Mouse (Mus musculus): ENCODE results near the gene Ppp1r11. TPM values are rescaled to one million over a fixed set of nuclear protein-coding genes. Genes with fewer than 3 reads are reported as not detected.

The Ppp1r11 gene
- total and polyA plus RNA-seq, 3 experiments = 113 to 247 (median 113) TPM

DNA sequence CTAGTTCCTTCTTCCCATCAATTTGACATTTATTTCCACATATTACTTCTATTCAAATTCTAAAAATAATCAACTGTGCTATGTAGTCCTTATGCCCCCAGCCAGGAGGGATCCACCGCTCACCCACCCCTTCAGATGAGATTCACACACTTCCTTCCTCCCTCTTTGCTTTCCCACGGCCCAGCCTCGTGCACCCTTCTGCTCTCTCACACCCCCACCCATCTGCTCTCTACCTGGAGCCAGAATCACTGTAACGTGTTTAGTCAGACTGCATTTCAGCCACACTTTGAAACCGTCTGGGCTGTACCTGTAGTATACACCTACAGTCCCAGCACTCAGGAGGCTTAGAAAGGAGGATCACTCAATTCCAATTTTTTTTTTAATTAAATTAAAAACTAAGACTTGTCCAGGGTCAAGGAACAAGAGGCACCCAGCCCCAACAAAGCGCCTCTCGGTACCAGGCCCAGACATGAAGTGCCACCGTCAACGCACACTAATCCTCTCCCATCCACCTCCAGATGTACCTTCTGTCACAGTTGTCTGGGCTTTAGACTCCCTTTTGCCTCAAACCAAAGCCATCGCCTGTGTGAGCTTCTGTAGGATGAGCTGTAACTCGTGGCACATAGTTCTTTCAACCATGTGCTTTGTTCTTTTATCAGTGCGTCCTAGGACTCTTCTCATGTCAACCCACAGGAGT, 22.2 kb downstream of the Ppp1r11 start:
- no peaks in the 10 kb centered on the region for H3K36me3 ChIP-seq (replicated peaks)
- no peak overlapping the region for H3K4me3 ChIP-seq (ENCODE audit: low read depth, low read length)
- ATAC-seq (ENCODE audit: extremely low read depth, insufficient number of reproducible peaks, low FRiP score, poor library complexity, severe bottlenecking) (no peak), DNase-seq (ENCODE audit: low spot score) (no peak)
- TF ChIP-seq CTCF (IDR thresholded peaks at IDR 0.05; ENCODE audit: low read depth, low read length) = no peak
- no peak for TF ChIP-seq TAL1 (conservative IDR thresholded peaks at IDR 0.05; ENCODE audit: low read depth, low read length)
- TF ChIP-seq POLR2AphosphoS5 (IDR thresholded peaks at IDR 0.05; ENCODE audit: insufficient replicate concordance, low read depth, low read length) = no peak
- no peak for TF ChIP-seq GATA1 (IDR thresholded peaks at IDR 0.05; ENCODE audit: borderline replicate concordance, low read length)
- no peak for TF ChIP-seq GATA2 (IDR thresholded peaks at IDR 0.05; ENCODE audit: borderline replicate concordance, low read depth, low read length)
- H3K9me3 ChIP-seq (replicated peaks) = no peaks in the 10 kb centered on the region
- H3K4me1 ChIP-seq (ENCODE audit: insufficient read depth, low read depth, low read length) = no peaks in the 10 kb centered on the region
- H3K27me3 ChIP-seq (ENCODE audit: insufficient read depth, low read length) = peaks cover 3% of the 10 kb centered on the region; the same call in 1 of the 2 replicates

GRCm38 (mm10) chr17:36927496-36928120, 23.9 kb downstream of the Ppp1r11 start:
- no peak for TF ChIP-seq TAL1 (conservative IDR thresholded peaks at IDR 0.05; ENCODE audit: low read depth, low read length)
- TF ChIP-seq POLR2AphosphoS5 (IDR thresholded peaks at IDR 0.05; ENCODE audit: insufficient replicate concordance, low read depth, low read length) = no peak
- no peak for TF ChIP-seq GATA2 (IDR thresholded peaks at IDR 0.05; ENCODE audit: borderline replicate concordance, low read depth, low read length)
- TF ChIP-seq GATA1 (IDR thresholded peaks at IDR 0.05; ENCODE audit: borderline replicate concordance, low read length) = no peak
- no peak for TF ChIP-seq CTCF (IDR thresholded peaks at IDR 0.05; ENCODE audit: low read depth, low read length)
- ATAC-seq (ENCODE audit: extremely low read depth, insufficient number of reproducible peaks, low FRiP score, poor library complexity, severe bottlenecking) (no peak), DNase-seq (ENCODE audit: low spot score) (no peak)

GRCm38 (mm10) chr17:36923491-36923890, 28.1 kb downstream of the Ppp1r11 start:
- Histone ChIP-seq H3K4me3 (ENCODE audit: low read depth, low read length) (no peak overlapping the region), H3K9me3 (replicated peaks) (no peaks in the 10 kb centered on the region), H3K4me1 (ENCODE audit: insufficient read depth, low read depth, low read length) (peaks cover 3% of the 10 kb centered on the region; the same call in 1 of the 2 replicates), H3K27me3 (ENCODE audit: insufficient read depth, low read length) (no peaks in the 10 kb centered on the region), H3K36me3 (replicated peaks) (no peaks in the 10 kb centered on the region)
- TF ChIP-seq GATA1 (IDR thresholded peaks at IDR 0.05; ENCODE audit: borderline replicate concordance, low read length) = no peak
- no peak for TF ChIP-seq TAL1 (conservative IDR thresholded peaks at IDR 0.05; ENCODE audit: low read depth, low read length)
- no peak for TF ChIP-seq POLR2AphosphoS5 (IDR thresholded peaks at IDR 0.05; ENCODE audit: insufficient replicate concordance, low read depth, low read length)
- TF ChIP-seq CTCF (IDR thresholded peaks at IDR 0.05; ENCODE audit: low read depth, low read length) = no peak
- TF ChIP-seq GATA2 (IDR thresholded peaks at IDR 0.05; ENCODE audit: borderline replicate concordance, low read depth, low read length) = no peak
- no peak for DNase-seq (ENCODE audit: low spot score)
- ATAC-seq (ENCODE audit: extremely low read depth, insufficient number of reproducible peaks, low FRiP score, poor library complexity, severe bottlenecking) = no peak

More at GRCm38 (mm10) chr17:36927496-36928120, 23.9 kb downstream of the Ppp1r11 start:
- Histone ChIP-seq H3K27me3 (ENCODE audit: insufficient read depth, low read length) (peaks cover 3% of the 10 kb centered on the region; the same call in 1 of the 2 replicates), H3K9me3 (replicated peaks) (no peaks in the 10 kb centered on the region), H3K4me3 (ENCODE audit: low read depth, low read length) (no peak overlapping the region), H3K36me3 (replicated peaks) (no peaks in the 10 kb centered on the region), H3K4me1 (ENCODE audit: insufficient read depth, low read depth, low read length) (no peaks in the 10 kb centered on the region)

DNA sequence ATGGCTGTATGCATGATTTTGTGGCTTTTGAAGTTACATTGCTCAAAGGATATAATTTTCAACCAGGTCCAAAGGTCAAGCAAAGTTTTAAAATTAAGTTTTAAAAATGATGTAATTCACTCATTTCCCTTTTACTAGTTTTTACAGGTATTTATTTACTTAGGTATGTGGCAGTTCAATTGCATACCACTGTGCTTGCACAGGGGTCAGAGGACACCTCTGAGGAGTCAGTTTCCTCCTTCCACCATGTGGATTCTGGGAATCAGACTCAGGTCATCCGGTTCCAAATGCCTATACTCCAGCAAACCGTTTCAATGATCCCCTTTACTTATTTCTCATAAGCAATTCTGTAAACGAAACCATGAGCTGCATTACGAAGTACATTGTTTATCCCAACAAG, 28.8 kb downstream of the Ppp1r11 start:
- ATAC-seq (ENCODE audit: extremely low read depth, insufficient number of reproducible peaks, low FRiP score, poor library complexity, severe bottlenecking) (no peak), DNase-seq (ENCODE audit: low spot score) (no peak)
- no peaks in the 10 kb centered on the region for H3K9me3 ChIP-seq (replicated peaks)
- H3K27me3 ChIP-seq (ENCODE audit: insufficient read depth, low read length) = no peaks in the 10 kb centered on the region
- H3K36me3 ChIP-seq (replicated peaks) = no peaks in the 10 kb centered on the region
- TF ChIP-seq GATA2 (IDR thresholded peaks at IDR 0.05; ENCODE audit: borderline replicate concordance, low read depth, low read length) = no peak
- no peak overlapping the region for H3K4me3 ChIP-seq (ENCODE audit: low read depth, low read length)
- peaks cover 3% of the 10 kb centered on the region; the same call in 1 of the 2 replicates for H3K4me1 ChIP-seq (ENCODE audit: insufficient read depth, low read depth, low read length)

GRCm38 (mm10) chr17:36920239-36920638, 31.3 kb downstream of the Ppp1r11 start:
- TF ChIP-seq TAL1 (conservative IDR thresholded peaks at IDR 0.05; ENCODE audit: low read depth, low read length) (no peak), POLR2AphosphoS5 (IDR thresholded peaks at IDR 0.05; ENCODE audit: insufficient replicate concordance, low read depth, low read length) (no peak), CTCF (IDR thresholded peaks at IDR 0.05; ENCODE audit: low read depth, low read length) (no peak), GATA2 (IDR thresholded peaks at IDR 0.05; ENCODE audit: borderline replicate concordance, low read depth, low read length) (no peak)
- ATAC-seq (ENCODE audit: extremely low read depth, insufficient number of reproducible peaks, low FRiP score, poor library complexity, severe bottlenecking) (no peak), DNase-seq (ENCODE audit: low spot score) (no peak)
- Histone ChIP-seq H3K4me3 (ENCODE audit: low read depth, low read length) (no peak overlapping the region), H3K9me3 (replicated peaks) (no peaks in the 10 kb centered on the region), H3K4me1 (ENCODE audit: insufficient read depth, low read depth, low read length) (peaks cover 3% of the 10 kb centered on the region; the same call in 1 of the 2 replicates), H3K27me3 (ENCODE audit: insufficient read depth, low read length) (no peaks in the 10 kb centered on the region), H3K36me3 (replicated peaks) (no peaks in the 10 kb centered on the region)

DNA sequence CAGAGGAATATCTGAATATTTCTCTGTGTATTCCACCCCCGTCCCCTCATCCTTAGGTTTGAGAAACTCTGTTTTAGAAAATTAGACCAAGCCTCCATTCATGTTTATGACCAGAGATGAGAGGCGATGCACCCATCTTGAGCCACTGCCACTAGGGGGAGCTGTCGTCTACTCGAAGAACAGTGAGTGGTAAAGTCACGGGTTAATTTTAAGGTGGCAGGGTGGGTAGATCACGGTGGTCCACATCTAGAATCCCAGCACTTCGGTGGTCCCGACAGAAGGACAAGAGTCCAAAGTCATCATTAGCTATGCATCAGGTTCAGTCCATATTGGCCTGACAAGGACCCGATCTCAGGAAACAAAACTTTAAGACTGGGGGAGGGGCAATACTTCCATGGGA, 36.5 kb downstream of the Ppp1r11 start:
- no peak for DNase-seq (ENCODE audit: low spot score)
- Histone ChIP-seq H3K36me3 (replicated peaks) (no peaks in the 10 kb centered on the region), H3K9me3 (replicated peaks) (no peaks in the 10 kb centered on the region), H3K4me3 (ENCODE audit: low read depth, low read length) (no peak overlapping the region), H3K27me3 (ENCODE audit: insufficient read depth, low read length) (no peaks in the 10 kb centered on the region), H3K4me1 (ENCODE audit: insufficient read depth, low read depth, low read length) (peaks cover under 1% of the 10 kb centered on the region; the same call in 1 of the 2 replicates)
- ATAC-seq (ENCODE audit: extremely low read depth, insufficient number of reproducible peaks, low FRiP score, poor library complexity, severe bottlenecking) = no peak; the same call in 1 of the 2 replicates
- TF ChIP-seq GATA1 (IDR thresholded peaks at IDR 0.05; ENCODE audit: borderline replicate concordance, low read length) = no peak
- TF ChIP-seq CTCF (IDR thresholded peaks at IDR 0.05; ENCODE audit: low read depth, low read length) = peak; percentile 47; the same call in 1 of the 2 replicates
- no peak for TF ChIP-seq POLR2AphosphoS5 (IDR thresholded peaks at IDR 0.05; ENCODE audit: insufficient replicate concordance, low read depth, low read length)
